Mouse (Mus musculus) small intestine, adult 2 months (tissue): ENCODE data around the gene Rabep2. TPM values are rescaled to one million over a fixed set of nuclear protein-coding genes. Genes with fewer than 3 reads are reported as not detected.

Experiments used
- H3K27ac ChIP-seq: fragments of 200-500 bp; 2 replicates; pipeline ENCODE4 v1.5.1; 2012; ENCODE audit warnings: low read depth, low read length, control low read depth, inconsistent platforms; ENCODE audit not compliant: insufficient read depth
- H3K27me3 ChIP-seq: fragments of 200-500 bp; 2 replicates; pipeline ENCODE4 v1.6.1; 2012; ENCODE audit warnings: mild to moderate bottlenecking, moderate library complexity, low read length, inconsistent platforms; ENCODE audit not compliant: control insufficient read depth, insufficient read depth
- H3K36me3 ChIP-seq: fragments of 200-500 bp; 2 replicates; pipeline ENCODE4 v1.6.1; 2012; ENCODE audit warnings: mild to moderate bottlenecking, low read length, control low read depth, inconsistent platforms; ENCODE audit not compliant: control insufficient read depth, insufficient read depth
- H3K4me1 ChIP-seq: fragments of 200-500 bp; 2 replicates; pipeline ENCODE4 v1.6.1; 2012; ENCODE audit warnings: low read length, inconsistent platforms, mixed read lengths; ENCODE audit not compliant: control insufficient read depth, insufficient read depth, insufficient read length
- H3K4me3 ChIP-seq: fragments of 200-500 bp; 2 replicates; pipeline ENCODE4 v1.5.1; 2012; ENCODE audit warnings: low read depth, mild to moderate bottlenecking, control low read depth, inconsistent platforms, low read length, moderate library complexity
- CTCF ChIP-seq: fragments of 200-500 bp; IDR thresholded peaks from 2 replicates; pipeline ENCODE4 v1.5.1; 2012; ENCODE audit warnings: low read depth, mild to moderate bottlenecking, control low read depth, inconsistent platforms, low read length, moderate library complexity, mixed read lengths; ENCODE audit not compliant: insufficient replicate concordance, insufficient read length; ENCODE audit errors: extremely low read depth
- POLR2A ChIP-seq: fragments of 200-500 bp; IDR thresholded peaks from 2 replicates; pipeline ENCODE4 v1.6.1; 2012; ENCODE audit warnings: low read depth, mild to moderate bottlenecking, control low read depth, inconsistent platforms, low read length, moderate library complexity
- WGBS: fragments of 180-500 bp; shearing (Covaris S2); methylation state at CpG from one replicate; pipeline ENCODE4 v1.1.7; 2018; 5-methylcytosine and 5-hydroxymethylcytosine counted together
- polyA plus RNA-seq: library from polyadenylated mRNA; depleted of rRNA; stranded (reverse); fragments of >200 nt; gene quantifications from 2 replicates; pipeline ENCODE4 v1.2.3, GENCODE M21; 2012

Gene Rabep2
- polyA plus RNA-seq, 1 experiment = 20.3 TPM

DNA sequence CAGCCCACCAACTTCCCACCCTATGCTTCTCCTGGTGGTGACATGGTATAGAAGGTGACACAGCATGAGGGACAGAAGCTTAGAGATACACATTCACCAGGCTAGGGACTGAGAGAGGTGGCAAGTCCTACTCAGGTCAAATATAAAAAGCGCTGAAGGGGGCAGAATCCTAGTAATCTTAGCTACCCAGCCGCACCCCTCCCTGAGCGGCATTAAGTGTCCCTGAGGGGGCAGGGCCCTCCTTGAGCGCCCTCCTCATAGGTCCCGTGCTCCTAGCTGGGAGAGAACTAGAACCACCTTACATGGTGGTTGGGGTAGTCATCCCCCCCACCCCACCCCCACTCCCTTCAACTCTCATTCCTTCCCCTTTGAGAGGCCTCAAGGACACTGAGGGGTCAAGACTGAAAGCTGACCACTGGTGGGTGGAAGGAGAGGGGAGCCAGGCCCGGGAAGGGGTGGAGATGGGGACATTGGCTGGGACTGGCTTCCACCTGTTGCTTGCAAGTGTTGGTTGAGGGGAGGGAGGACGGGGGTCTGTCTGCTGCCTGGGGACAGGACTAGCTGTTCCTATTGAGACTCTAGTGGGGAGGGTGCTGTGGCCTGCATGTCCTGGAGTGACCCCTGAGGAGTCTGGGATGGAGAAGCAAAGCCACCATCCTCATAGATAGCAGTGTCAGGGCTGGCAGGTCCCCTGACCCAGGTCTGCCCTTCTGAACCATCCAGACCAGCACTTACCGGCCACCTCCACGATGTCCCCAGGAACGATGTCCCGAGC is 30.5 kb downstream of the Rabep2 start:
- WGBS = 81% methylated on average over 11 of the region's 11 CpGs
- Histone ChIP-seq H3K36me3 (no peaks in the 10 kb centered on the region), H3K4me3 (no peak overlapping the region), H3K27me3 (no peaks in the 10 kb centered on the region), H3K27ac (no peak overlapping the region), H3K4me1 (no peaks in the 10 kb centered on the region)
- TF ChIP-seq POLR2A = no peak
- no peak for TF ChIP-seq CTCF

DNA sequence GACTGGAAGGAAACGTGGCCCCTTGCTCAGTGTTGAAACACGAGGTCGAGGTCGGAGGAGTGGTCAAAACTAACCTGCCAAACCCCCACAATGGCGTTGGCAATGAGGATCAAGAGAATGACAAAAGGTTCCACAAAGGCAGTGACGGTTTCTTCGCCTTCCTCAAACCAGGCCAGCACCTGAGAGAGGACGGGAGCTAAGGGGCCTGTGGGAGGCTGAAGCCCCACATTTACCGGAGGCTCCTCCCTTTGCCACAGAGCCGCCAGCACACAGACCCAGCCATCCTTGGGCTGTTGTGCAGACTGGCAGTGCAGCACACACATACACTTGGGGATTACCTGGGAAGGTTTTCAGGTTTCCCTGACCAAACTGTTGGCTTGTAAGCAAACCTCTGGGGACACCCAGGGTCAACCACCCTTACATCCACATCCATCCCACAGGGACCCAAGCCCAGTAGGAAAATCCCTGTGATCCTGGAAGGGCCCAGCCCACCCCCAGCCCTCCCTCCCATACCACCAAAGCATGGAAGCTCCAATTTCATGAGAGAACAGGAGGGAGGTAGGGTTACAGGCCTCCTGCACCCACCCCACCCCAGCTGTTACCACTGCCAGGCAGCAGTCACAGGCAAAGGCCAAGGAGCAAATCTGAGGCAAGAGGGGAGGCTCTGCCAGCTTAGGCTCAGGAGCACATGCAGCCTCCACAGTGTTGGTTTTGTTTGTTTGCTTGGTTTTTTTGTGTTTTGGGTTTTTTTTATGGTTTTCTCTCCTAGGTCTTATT is 32.3 kb downstream of the Rabep2 start:
- 53% methylated on average over 10 of the region's 10 CpGs for WGBS
- TF ChIP-seq POLR2A = no peak
- no peak for TF ChIP-seq CTCF
- no peaks in the 10 kb centered on the region for H3K36me3 ChIP-seq
- H3K4me1 ChIP-seq = no peaks in the 10 kb centered on the region
- H3K27me3 ChIP-seq = no peaks in the 10 kb centered on the region
- no peak overlapping the region for H3K27ac ChIP-seq
- no peak overlapping the region for H3K4me3 ChIP-seq

DNA sequence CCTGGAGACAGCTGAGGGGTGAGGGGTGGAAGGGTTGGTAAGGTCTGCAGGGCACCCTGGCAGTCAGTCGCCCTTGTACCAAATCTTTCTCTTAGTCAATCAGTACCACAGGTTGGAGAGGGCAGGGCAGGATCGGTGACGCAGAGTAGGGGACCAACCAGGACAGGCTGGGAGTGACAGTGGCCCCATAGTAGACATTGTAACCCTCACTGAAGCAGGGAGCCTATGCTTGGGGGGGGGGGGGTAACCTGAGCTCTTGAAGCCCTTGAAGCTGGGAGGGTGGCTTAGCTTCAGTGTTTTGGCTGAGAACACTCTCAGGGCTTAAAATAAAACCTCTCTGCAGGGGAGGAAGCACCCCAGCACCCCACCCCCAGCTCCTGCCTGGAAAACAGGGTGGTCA is 33.1 kb downstream of the Rabep2 start:
- no peaks in the 10 kb centered on the region for H3K27me3 ChIP-seq
- H3K4me3 ChIP-seq = no peak overlapping the region
- no peaks in the 10 kb centered on the region for H3K4me1 ChIP-seq

DNA sequence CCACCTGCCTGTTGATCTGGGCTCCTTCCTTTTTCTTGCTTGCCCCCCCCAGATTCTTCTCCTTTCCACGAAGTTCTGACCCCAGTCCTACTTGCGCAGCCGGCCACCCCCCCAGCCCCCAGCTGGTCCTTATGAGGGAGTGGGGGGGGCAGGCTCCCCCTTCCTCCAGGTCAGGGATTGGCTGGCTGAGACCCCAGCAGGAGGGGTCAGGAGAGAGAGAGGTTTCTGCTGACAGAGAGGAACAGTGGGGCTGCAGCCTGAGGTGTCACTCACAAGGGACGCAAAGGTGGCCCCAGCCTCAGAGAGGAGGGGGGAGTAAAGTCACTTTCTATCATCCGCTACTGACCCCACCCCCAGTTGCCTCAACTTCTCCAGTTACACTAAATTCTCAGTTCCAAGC is 34.4 kb downstream of the Rabep2 start, which contains the start of gene Atp2a1:
Gene Atp2a1, minus strand, starts transcription at position 105 of the 400 bp plus-strand sequence.
- Histone ChIP-seq H3K27me3 (no peaks in the 10 kb centered on the region), H3K4me3 (no peak within 1 kb of the TSS), H3K36me3 (peaks cover 13% of the 10 kb centered on the region), H3K27ac (no peak within 1 kb of the TSS), H3K4me1 (no peaks in the 10 kb centered on the region; the same call in 1 of the 2 replicates)
- 66% methylated on average over 5 of the region's 5 CpGs for WGBS
- TF ChIP-seq CTCF (no peak), POLR2A (no peak)

More for the DNA sequence above, 33.1 kb downstream of the Rabep2 start:
- no peak for TF ChIP-seq CTCF
- TF ChIP-seq POLR2A = no peak
- peaks cover 2% of the 10 kb centered on the region; the same call in 1 of the 2 replicates for H3K36me3 ChIP-seq
- WGBS = 71% methylated on average over 3 of the region's 3 CpGs
- H3K27ac ChIP-seq = no peak overlapping the region

DNA sequence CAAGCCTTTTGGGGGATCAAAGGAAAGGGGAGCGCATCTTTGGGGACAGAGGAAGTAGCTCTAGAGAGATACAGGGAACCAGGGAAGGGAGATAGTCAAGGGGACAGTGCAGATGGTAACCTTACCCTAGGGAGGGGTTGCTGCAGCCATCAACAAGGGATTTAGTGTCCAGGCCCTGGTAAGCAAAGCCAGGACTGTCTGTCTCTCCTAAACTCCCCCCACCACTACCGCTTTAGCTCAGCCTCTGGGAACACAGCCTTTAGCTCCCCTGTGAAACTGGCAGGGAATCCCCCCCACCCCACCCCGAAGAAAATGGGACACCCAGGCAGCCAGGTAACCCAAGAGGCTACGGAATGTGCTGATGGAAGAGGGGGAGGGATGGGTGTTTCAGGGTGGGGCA is 35.0 kb downstream of the Rabep2 start:
- H3K27ac ChIP-seq = no peak overlapping the region
- no peaks in the 10 kb centered on the region; the same call in 1 of the 2 replicates for H3K4me1 ChIP-seq
- no peaks in the 10 kb centered on the region for H3K27me3 ChIP-seq
- whole genome bisulfite sequencing = 65% methylated on average over 4 of the region's 4 CpGs
- TF ChIP-seq CTCF (no peak), POLR2A (no peak)
- H3K36me3 ChIP-seq = peaks cover 19% of the 10 kb centered on the region
- no peak overlapping the region for H3K4me3 ChIP-seq

DNA sequence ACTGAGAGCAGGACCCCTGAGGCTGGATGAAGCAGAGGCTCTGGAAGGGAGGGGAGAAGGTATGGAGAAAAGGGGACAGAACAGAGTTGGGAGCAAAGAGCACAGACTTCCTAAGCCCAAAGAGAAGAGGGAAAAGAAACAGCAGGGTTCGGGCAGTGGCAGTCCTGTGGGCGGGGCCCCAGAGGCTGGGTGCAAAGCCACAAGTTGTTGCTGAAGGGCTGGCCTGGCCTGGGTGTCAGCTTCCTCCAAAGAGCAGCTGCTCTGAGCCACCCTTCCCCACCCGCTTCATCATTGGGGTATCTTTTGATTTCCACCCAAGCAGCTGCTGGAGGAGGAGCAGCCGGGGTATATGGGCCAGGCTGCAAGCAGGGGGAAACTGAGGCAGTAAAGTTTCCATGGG is 35.6 kb downstream of the Rabep2 start:
- Histone ChIP-seq H3K4me3 (no peak overlapping the region), H3K27ac (no peak overlapping the region), H3K4me1 (no peaks in the 10 kb centered on the region; the same call in 1 of the 2 replicates), H3K27me3 (no peaks in the 10 kb centered on the region), H3K36me3 (peaks cover 24% of the 10 kb centered on the region)
- 45% methylated on average over 4 of the region's 4 CpGs for WGBS
- TF ChIP-seq CTCF (no peak), POLR2A (no peak)

DNA sequence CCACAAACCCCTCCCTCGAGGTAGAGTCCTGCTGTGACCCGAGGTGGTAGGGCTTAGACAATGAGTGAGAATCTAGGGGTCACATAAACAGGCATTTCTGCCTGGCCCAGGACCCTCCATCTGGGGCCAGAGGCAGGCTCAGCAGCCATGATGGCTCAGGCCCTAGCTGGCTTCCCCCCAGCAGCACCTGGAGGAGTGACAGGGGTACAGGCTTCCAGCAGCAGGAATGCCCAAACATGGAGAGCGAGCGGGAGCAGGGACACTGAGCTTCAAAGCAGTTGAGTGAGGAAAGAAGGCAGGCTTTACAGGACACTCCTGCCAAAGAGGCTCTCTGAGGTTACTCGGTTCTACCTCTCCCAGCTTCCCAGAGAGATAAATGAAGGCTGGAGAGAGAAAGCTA is 36.3 kb downstream of the Rabep2 start:
- H3K4me1 ChIP-seq = no peaks in the 10 kb centered on the region; the same call in 1 of the 2 replicates
- no peak overlapping the region for H3K27ac ChIP-seq
- H3K27me3 ChIP-seq = no peaks in the 10 kb centered on the region
- TF ChIP-seq CTCF (no peak), POLR2A (no peak)
- peaks cover 28% of the 10 kb centered on the region for H3K36me3 ChIP-seq
- 60% methylated on average over 5 of the region's 5 CpGs for WGBS
- no peak overlapping the region for H3K4me3 ChIP-seq
